Mouse (Mus musculus) testis, adult 2 months (tissue): Measurements from ENCODE around the gene Hist1h2bg.

Experiments used
- CTCF ChIP-seq: fragments of 200-500 bp; IDR thresholded peaks from 2 replicates; pipeline ENCODE4 v1.5.1; 2012; ENCODE audit warnings: low read depth, mild to moderate bottlenecking, inconsistent platforms, low read length, moderate library complexity; ENCODE audit not compliant: control insufficient read depth, insufficient read depth, insufficient replicate concordance
- POLR2A ChIP-seq: fragments of 200-500 bp; IDR thresholded peaks from 2 replicates; pipeline ENCODE4 v1.6.1; 2012; ENCODE audit warnings: low read depth, mild to moderate bottlenecking, inconsistent platforms, low read length, moderate library complexity; ENCODE audit not compliant: control insufficient read depth

DNA sequence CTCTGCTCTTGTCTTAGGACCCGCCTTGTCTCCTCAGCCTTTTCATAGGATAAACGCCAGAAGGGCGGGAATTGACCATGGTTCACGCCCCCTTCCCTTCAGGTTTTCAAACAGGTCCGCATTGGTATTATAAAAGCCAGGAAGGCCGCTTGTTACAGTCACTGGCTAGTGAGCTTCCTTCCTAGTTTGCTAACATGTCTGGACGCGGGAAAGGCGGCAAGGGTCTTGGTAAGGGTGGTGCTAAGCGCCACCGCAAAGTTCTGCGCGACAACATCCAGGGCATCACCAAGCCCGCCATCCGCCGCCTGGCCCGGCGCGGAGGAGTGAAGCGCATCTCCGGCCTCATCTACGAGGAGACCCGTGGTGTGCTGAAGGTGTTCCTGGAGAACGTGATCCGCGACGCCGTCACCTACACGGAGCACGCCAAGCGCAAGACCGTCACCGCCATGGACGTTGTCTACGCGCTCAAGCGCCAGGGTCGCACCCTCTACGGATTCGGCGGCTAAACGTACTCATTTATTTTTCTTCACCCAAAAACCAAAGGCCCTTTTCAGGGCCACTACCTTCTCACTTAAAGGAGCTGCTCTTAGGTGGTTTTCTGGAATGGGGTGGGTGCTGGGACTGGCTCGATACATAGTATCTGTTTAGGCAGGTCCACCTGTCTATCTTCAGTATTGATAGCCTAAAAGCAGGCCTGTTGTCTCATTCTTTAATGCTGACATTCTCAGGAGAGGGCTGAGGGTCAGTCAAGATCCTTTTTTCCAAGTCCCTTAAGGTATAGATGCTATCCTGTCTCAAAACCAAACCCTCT lies 10.4 kb downstream of the Hist1h2bg start, which contains the start of gene Hist1h4d:
- peak; percentile 96 for TF ChIP-seq POLR2A
- no peak for TF ChIP-seq CTCF
